Mouse (Mus musculus): ENCODE measurements around the gene Cd209g.
A peak's percentile ranks its signal among the peaks of the same experiment; 100 is the strongest.
"Not testable (repeated sequence)": the region's sequence is repeated elsewhere in the genome, so short reads cannot be mapped to it uniquely, and the experiment has no call there.

Gene Cd209g

GRCm38 (mm10) chr8:4133798-4134197, at the start of gene Cd209g:
Gene Cd209g (plus strand): TSS chr8:4134098.
- DNase-seq (ENCODE audit: low spot score), result no peak

DNA sequence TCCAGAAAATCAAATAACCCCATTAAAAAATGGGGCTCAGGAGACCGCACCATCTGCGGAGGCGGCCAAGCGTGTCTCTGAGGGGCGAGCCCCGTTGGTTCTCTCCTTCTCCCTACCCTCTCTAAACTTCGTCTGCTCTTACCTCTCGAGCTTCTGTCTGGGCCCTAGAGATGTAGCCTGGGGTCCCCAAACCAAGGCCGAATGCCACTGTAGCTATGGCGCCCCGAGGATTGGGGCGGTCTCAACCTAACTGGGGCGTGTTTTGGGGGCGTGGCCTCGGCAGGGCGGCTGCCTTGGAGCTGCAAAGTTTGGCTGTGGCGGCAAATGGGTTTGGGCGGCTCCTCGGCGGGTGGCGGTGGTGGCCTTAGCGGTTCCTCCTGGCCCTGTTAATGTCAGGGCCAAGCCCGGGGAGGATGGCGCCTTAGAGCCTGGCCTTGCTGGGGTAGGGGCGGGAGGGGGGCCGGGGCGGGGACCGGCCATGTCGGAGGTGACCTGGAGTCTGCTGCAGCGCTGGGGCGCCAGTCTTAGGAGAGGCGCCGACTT, 46.6 kb upstream of the Cd209g start:
- DNase-seq (ENCODE audit: low spot score), result not testable (repeated sequence)

DNA sequence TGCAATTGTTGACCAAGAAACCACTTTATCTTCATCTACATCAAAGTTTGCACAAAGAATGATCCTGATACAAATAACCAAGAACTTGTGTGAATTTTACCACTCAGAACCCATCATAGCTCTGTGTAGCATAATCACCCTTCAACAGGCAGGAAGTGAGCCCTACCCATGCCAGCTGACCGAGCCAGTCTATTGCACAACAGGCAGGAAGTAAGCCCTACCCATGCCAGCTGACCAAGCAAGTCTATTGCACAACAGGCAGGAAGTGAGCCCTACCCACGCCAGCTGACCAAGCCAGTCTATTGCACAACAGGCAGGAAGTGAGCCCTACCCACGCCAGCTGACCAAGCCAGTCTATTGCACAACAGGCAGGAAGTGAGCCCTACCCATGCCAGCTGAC, 45.4 kb upstream of the Cd209g start:
- not testable (repeated sequence) for DNase-seq (ENCODE audit: low spot score)

DNA sequence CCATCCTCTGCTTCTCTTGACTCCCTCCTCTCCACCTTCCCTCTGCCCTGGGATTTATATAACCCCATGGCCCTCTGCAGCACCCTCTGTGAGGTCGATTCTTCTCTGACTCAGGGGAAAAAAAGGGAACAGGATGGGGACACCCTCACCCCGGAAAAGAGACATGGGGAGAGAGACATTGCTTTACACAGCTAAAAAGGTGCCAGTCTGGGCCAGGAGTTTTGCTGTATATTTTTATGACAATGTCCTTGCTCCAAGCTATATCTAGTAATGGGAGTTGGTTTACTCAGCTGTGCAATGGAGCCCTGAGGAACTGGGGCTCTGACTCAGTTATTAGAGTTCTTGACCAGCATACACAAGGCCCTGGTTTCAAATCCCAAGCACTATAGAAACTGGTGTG, 28.2 kb upstream of the Cd209g start, which contains the start of gene Cd209f:
Cd209f (minus strand) TSS at position 101 of the 400 bp plus-strand sequence.
- not testable (repeated sequence) for DNase-seq (ENCODE audit: low spot score)

DNA sequence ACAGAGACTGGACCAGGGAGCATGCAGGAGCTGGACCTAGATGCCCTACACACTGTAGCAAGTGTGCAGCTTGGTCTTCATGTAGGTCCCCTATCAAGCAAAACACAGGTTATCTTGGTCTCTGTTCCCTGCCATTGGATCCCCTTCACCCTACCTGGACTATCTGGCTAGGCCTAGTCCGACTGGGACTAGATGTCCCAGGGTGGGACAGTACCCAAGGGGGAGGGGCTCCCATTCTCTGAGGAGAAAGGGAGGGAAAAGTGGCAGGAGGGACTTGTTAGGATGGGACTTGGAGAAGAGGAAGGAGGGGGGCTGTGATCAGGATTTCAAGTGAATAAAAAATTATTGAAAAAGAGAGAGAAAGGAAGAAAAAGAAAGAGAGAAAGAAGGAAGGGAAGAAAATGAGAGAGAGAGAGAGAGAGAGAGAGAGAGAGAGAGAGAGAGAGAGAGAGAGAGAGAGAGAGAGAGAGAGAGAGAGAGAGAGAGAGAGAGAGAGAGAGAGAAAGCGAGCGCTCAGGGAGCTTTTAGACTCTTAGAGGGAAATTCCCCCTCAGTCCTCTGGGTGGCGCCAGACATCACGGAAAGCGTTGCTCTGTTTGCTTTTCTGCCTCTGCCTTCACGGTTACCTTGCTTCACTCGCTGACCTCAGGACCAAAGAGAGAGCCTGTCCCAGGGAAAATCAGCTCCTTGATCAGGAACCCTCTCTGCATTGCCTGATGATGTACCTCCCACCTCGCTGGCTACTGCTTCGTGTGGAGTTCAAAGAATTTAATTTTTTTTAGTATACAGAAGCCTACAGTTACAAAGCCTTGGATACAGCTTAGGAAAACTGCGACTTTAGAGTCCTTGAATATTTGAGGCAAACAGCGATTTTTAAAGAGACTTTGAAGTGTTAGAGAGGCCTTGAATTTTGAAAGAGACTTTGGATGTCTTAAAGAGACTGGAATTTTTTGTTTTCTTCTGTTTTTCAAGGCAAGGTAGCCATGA, 6.1 kb downstream of the Cd209g start:
- peak; percentile 66 for DNase-seq (ENCODE audit: low spot score)

GRCm38 (mm10) chr8:4141721-4142120, 7.8 kb downstream of the Cd209g start:
- peak; percentile 23 for DNase-seq (ENCODE audit: low spot score)

GRCm38 (mm10) chr8:4147272-4147671, 13.4 kb downstream of the Cd209g start:
- DNase-seq (ENCODE audit: low spot score), result no peak

GRCm38 (mm10) chr8:4154878-4155277, 21.0 kb downstream of the Cd209g start:
- no peak for DNase-seq (ENCODE audit: low spot score)

DNA sequence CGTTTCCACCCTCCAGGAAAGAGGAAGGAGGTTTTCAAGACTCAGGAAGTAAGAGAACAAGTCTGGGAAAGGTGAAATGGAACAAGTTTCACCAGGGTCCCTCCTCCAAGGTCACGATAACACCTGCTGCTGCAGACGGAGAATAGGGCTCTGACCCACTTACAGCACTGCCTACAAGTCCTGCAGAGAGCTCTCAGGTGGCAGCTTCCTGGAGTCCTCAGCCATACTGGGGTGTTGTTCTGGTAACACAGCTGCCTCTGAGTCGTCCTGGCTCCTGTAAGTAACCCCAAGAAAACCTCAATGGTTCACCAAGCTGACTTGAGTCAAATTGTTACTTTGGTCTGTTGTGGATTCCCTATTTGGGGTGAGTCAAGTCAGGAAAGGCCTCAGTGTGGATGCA, 28.9 kb downstream of the Cd209g start:
- DNase-seq (ENCODE audit: low spot score), result no peak

DNA sequence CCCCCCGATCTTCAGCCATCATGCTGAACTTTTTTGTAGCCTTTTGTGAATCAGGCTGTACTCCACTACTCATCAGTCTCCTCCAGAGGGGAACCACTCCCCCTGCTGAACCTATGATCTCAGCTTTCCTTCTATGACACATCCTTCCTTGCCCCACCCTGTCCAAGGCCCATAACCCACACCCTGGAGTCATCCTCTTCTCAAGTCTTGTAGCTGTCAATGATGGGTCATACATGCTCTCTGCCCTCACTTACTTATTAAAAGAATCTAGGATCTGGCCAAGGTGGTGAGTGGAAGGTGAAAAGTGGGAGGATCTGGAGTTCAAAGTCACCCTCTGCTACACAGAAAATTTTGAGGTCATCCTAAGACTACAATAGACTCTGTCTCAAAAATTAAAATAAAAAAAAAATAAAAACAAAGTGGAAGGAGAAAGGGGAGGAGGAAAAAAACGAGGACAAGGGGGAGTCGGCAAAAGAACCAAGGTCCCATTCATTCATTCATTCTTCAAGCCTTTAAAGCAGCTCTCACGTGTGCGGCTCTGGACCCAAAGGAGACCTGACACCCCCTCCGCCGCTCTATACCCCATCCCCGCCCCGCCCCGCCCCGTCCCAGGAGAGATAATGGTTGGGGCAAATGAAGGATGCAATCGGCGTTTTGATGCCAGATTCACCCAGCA, 31.4 kb downstream of the Cd209g start:
- peak; percentile 29 for DNase-seq (ENCODE audit: low spot score)

DNA sequence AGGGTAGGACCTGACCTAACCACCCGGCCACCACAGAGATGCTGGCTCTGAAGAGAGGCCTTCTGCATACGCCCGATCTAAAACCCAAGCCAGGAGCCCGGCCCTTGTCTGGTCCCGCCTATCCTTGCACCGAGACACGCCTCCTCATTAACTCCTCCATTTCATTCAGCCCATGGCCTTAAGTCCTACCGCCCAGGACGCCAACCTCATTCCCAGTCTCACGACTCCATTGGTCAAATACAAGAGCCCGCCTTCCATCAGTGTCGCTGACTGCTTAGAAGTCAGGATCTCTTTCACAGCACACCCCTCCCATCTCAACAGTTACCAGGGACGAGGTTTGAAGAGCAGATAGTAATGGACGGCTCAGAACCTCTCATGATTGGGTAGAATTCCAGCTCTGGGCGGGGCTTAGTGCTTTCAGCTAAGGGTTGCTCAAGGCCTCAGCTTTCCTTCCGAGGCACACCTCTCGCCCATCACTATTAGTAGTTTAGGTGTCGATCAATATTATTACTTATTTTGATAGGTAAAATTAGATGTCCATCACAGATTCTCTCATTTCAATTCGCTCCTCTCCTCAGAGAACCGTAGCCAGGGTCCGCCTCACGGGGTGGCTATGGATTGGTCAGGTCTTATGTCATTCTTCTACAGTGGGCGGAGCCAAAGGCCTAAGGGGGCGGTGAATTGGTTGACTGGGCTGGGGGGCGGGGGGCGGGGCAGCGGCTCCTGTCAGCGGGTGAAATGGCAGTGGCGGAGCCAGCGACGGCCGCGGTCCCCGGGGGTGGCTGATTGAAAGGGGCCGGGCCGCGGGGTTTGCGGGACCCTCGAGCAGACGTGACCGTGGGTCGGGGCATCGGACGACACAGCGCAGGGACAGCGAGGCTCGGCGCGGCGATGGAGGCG, 32.2 kb downstream of the Cd209g start, which contains the start of gene Evi5l:
Evi5l (plus strand) TSS at position 716 of the 900 bp plus-strand sequence.
- peak; percentile 98 for DNase-seq (ENCODE audit: low spot score)

DNA sequence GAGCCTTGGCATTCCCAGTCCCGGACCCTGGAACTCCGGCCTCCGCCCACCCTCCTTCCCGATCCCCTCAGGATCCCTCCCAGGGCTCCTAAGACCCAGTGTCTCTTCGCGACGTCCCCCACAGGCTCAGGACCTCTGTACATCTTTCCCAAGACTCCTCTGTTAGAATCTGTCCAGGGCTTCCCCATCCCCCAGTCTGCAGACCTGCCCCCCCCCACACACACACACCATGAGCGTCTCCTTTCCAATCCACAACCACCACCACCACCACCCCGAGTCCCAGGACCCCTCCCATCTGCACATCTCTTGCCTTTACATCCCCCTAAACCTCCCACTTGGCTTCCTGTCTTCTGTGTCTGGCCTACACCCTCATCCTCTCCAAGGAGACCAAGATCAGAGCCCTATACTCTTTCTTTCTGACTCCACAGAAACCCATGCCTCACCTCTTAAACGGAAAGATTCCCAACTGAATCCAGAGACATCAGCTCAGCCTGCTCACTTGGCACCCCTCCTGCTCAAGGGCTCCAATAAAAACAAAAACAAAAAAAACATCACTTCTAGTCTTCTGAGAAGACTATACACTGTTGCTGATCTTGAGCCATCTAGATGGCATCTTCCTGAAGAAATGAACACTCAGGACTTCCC, 33.1 kb downstream of the Cd209g start:
- no peak for DNase-seq (ENCODE audit: low spot score)

DNA sequence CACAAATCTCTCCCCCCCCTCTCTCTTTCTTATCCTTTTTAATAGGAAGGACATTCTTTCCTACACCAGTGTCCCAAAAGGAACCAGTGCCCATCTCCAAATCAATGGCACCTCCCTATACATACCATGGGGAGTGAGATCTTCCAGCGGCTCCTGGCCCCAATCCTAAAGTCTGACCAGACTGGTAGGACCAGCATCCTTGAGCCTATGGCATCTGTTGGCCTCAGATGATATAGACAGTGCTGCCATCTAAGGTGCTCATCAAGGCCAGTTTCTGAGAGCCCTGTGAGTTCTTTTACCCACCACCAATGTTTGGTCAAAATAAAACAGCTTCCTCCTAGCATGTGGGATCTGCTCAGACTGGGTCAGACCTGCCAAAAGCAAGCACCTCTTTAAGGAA, 34.0 kb downstream of the Cd209g start:
- no peak for DNase-seq (ENCODE audit: low spot score)

DNA sequence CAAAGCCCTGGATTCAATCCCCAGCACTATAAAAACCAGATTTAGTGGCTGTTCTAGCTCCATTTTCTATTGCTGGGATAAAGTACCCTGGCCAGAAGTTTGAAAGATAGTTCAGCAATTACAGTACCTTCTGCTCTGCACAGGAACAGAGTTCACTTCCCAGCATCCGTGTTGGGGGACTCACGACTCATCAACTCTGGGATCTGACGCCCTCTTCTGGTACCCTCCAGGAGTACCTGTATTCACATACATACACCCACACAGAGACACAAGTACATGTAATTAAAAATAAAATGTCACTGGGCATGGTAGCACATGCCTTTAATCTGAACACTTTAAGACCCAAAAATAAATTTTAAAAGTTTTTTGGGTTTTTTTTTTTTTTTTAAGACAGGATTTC, 38.6 kb downstream of the Cd209g start:
- no peak for DNase-seq (ENCODE audit: low spot score)

DNA sequence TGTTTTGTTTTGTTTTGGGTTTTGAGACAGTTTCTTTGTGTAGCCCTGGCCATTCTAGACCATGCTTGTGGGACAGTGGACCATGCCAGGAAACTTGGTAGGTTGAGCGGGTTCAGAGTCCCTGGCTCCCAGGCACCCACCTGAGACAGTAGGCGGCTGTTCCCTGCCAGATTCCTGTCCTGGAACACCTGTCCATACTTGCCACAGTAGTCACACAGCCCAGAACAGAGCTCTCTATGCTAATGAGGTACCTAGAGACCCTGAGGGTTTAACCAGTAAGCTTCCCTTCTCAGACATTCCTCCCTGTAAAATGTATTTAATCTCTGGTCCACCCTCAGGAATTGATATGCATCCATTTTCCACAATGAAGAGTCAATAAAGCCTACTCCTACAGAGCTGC, 40.1 kb downstream of the Cd209g start:
- no peak for DNase-seq (ENCODE audit: low spot score)

DNA sequence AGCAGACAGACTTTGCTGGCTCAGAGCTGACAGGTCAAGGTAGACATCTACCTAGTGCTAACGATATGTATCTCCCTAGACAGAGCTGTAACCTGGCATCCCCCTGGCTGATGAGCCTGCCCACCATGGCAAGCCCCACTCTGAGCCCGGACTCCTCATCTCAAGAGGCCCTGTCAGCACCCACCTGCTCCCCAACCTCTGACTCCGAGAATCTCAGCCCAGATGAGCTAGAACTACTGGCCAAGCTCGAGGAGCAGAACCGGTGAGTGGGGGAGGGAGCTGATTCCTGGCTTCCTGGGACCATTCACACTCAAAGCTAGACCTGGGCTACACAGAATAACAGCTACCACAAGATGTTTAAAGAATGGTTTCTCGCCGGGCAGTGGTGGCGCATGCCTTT, 49.5 kb downstream of the Cd209g start:
- no peak for DNase-seq (ENCODE audit: low spot score)

DNA sequence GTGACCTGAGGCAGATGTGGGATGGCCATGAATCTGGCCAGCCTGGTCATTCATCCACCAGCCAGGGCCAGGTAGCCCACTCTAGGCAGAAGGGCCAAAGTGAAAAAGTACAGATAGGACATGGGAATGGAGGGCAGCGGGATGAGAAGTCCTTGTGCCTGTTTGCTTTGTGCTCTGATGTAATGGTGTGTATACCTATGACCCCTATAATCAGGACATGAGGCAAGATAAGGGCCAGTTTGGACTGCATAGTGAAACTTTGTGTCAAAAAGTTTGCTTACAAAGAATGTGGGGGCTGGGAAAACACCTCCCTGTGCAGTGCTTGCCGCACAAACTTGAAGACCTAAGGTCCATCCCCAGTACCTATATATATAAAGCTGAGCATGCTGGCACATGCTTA, 52.3 kb downstream of the Cd209g start:
- no peak for DNase-seq (ENCODE audit: low spot score)

Data from c-Kit-positive CD71-positive TER-119-positive erythroid progenitor cells, embryonic 14.5 days (primary cell).